Mouse (Mus musculus) stomach, embryonic 14.5 days (tissue): ENCODE data around the gene Derl3. TPM values are rescaled to one million over a fixed set of nuclear protein-coding genes. Genes with fewer than 3 reads are reported as not detected.
"Not testable (repeated sequence)": the region's sequence is repeated elsewhere in the genome, so short reads cannot be mapped to it uniquely, and the experiment has no call there.

ENCODE experiments used
- ATAC-seq: fragments of 200-750 bp; cut with Nextera tagmentation; 2 replicates; pipeline ENCODE4 v1.8.0; 2017; ENCODE audit warnings: low read depth, moderate TSS enrichment; ENCODE audit not compliant: insufficient number of reproducible peaks, insufficient read depth, low FRiP score
- H3K27ac ChIP-seq: fragments of 300-500 bp; sonication (generic); 2 replicates; pipeline ENCODE4 v1.5.1; 2014; ENCODE audit warnings: mild to moderate bottlenecking, low read length, moderate library complexity, mixed read lengths
- H3K27me3 ChIP-seq: fragments of 300-500 bp; sonication (generic); 2 replicates; pipeline ENCODE4 v1.6.1; 2014; ENCODE audit warnings: low read length, control low read depth, mixed read lengths; ENCODE audit not compliant: control insufficient read depth, insufficient read depth
- H3K36me3 ChIP-seq: fragments of 300-500 bp; sonication (generic); 2 replicates; pipeline ENCODE4 v1.6.1; 2014; ENCODE audit warnings: mild to moderate bottlenecking, control low read depth, low read length, moderate library complexity, mixed read lengths; ENCODE audit not compliant: control insufficient read depth, insufficient read depth
- H3K4me1 ChIP-seq: fragments of 300-500 bp; sonication (generic); 2 replicates; pipeline ENCODE4 v1.6.1; 2014; ENCODE audit warnings: low read length, control low read depth, mixed read lengths; ENCODE audit not compliant: control insufficient read depth, insufficient read depth
- H3K4me2 ChIP-seq: fragments of 300-500 bp; sonication (generic); replicated peaks from 2 replicates; pipeline ENCODE4 v1.6.1; 2014; ENCODE audit warnings: low read depth, low read length, control low read depth
- H3K4me3 ChIP-seq: fragments of 300-500 bp; sonication (generic); 2 replicates; pipeline ENCODE4 v1.5.1; 2014; ENCODE audit warnings: low read depth, low read length, control low read depth
- H3K9ac ChIP-seq: fragments of 300-500 bp; sonication (generic); replicated peaks from 2 replicates; pipeline ENCODE4 v1.6.1; 2014; ENCODE audit warnings: low read depth, mild to moderate bottlenecking, control low read depth, low read length, moderate library complexity, mixed read lengths
- H3K9me3 ChIP-seq: fragments of 300-500 bp; sonication (generic); 2 replicates; pipeline ENCODE4 v1.6.1; 2016; ENCODE audit warnings: low read depth, low read length, control low read depth; ENCODE audit not compliant: control insufficient read depth
- WGBS: fragments of 180-500 bp; shearing (Covaris S2); extraction: QIAGEN DNeasy Blood & Tissue Kit; methylation state at CpG from one replicate; pipeline ENCODE4 v1.1.7; 2014; 5-methylcytosine and 5-hydroxymethylcytosine counted together
- polyA plus RNA-seq: library from polyadenylated mRNA; unstranded; fragments of >200 nt; fragmentation: Nextera tagmentation; extraction: Ambion mirVana; gene quantifications from 2 replicates; pipeline ENCODE4 v1.2.1, GENCODE M21; 2014

Gene Derl3
- polyA plus RNA-seq, 1 experiment from 2014 or later = 2.3 TPM

- not testable (repeated sequence) for H3K27me3 ChIP-seq, H3K9me3 ChIP-seq
- Histone ChIP-seq H3K36me3 (peaks cover 17% of the 10 kb centered on the region; the same call in 1 of the 2 replicates), H3K9ac (peak within 1 kb of the TSS; percentile 79), H3K4me3 (peak within 1 kb of the TSS; percentile 63), H3K4me1 (peaks cover 10% of the 10 kb centered on the region; the same call in 1 of the 2 replicates), H3K27ac (peak within 1 kb of the TSS; percentile 95), H3K4me2 (peak within 1 kb of the TSS; percentile 71)
- WGBS = under 1% methylated on average over 44 of the region's 46 CpGs
- peak; percentile 97 for ATAC-seq
Observed at GRCm38 (mm10) chr10:75859786-75860470, 33.3 kb upstream of the Derl3 start, which contains the start of gene Mif. TSS of gene Mif (minus strand) at chr10:75860240.

DNA sequence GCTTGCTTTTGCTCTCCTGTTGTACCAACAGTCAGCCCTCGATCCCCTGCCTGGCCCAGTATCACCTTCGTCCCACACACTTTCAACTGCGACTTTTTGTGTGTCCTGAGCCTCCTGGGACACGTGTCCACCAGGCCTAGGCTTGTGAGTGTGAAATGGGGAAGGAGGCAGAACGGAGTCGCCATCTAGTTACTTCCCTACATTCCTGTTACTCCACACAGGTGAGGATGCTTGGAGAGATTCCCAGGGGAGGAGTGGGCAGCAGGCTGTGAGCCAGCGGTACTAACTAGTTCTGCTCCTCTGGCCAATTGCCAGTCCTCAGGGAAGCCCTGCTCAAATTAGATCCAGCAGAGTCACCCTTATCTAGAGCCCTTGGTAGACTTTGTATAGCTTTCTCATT lies 32.5 kb upstream of the Derl3 start:
- Histone ChIP-seq H3K9me3 (no peaks in the 10 kb centered on the region), H3K4me3 (0 out of 2 replicates have a peak overlapping the region, but pooled peaks have one; percentile 63), H3K36me3 (peaks cover 17% of the 10 kb centered on the region; the same call in 1 of the 2 replicates), H3K27ac (peak overlapping the region; percentile 95), H3K27me3 (no peaks in the 10 kb centered on the region), H3K9ac (no peak overlapping the region), H3K4me2 (peak overlapping the region; percentile 71), H3K4me1 (peaks cover 10% of the 10 kb centered on the region; the same call in 1 of the 2 replicates)
- ATAC-seq = no peak
- WGBS = 43% methylated on average over 7 of the region's 7 CpGs

DNA sequence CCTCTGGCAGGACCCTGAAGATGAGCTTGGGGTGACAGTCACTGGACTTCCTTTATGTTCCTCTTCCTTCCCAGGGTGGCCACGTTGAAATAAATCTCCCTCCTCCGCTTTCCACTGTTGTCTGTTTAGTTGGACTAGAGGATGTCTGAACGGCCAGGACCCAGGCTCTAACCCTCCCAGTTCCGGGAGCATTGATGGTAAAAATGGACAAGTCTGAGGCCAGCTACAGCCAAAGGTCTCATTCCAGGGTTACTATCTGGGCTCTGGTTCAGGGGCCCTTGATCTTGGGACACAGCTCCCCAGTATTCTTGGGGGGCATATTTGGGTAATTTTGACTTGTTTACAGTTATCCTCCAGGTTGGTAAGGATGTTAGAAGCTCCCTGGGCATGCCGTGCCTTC lies 31.6 kb upstream of the Derl3 start:
- peaks cover 10% of the 10 kb centered on the region; the same call in 1 of the 2 replicates for H3K4me1 ChIP-seq
- H3K4me3 ChIP-seq = no peak overlapping the region
- H3K4me2 ChIP-seq = no peak overlapping the region
- H3K36me3 ChIP-seq = peaks cover 17% of the 10 kb centered on the region; the same call in 1 of the 2 replicates
- no peaks in the 10 kb centered on the region for H3K27me3 ChIP-seq
- H3K9me3 ChIP-seq = no peaks in the 10 kb centered on the region
- WGBS = 83% methylated on average over 5 of the region's 5 CpGs
- no peak for ATAC-seq
- no peak overlapping the region for H3K27ac ChIP-seq
- no peak overlapping the region for H3K9ac ChIP-seq

- ATAC-seq = no peak
- peak overlapping the region; percentile 54 for H3K4me2 ChIP-seq
Observed at GRCm38 (mm10) chr10:75872025-75872914, 20.9 kb upstream of the Derl3 start.

GRCm38 (mm10) chr10:75872915-75873542 lies 20.2 kb upstream of the Derl3 start:
- WGBS = 3% methylated on average over 11 of the region's 11 CpGs
- no peak overlapping the region for H3K9ac ChIP-seq
- H3K4me1 ChIP-seq = 0 out of 2 replicates have a peak, but pooled peaks cover 2% of the 10 kb centered on the region
- H3K4me3 ChIP-seq = peak overlapping the region; percentile 20
- H3K9me3 ChIP-seq = no peaks in the 10 kb centered on the region
- no peaks in the 10 kb centered on the region for H3K36me3 ChIP-seq
- peak overlapping the region; percentile 54 for H3K4me2 ChIP-seq
- H3K27ac ChIP-seq = no peak overlapping the region; the same call in 1 of the 2 replicates
- peak; percentile 93 for ATAC-seq
- H3K27me3 ChIP-seq = no peaks in the 10 kb centered on the region

More at GRCm38 (mm10) chr10:75872025-75872914, 20.9 kb upstream of the Derl3 start:
- peak overlapping the region; percentile 20; the same call in 1 of the 2 replicates for H3K4me3 ChIP-seq
- H3K9me3 ChIP-seq = no peaks in the 10 kb centered on the region
- no peak overlapping the region for H3K9ac ChIP-seq
- no peaks in the 10 kb centered on the region for H3K36me3 ChIP-seq
- H3K27ac ChIP-seq = no peak overlapping the region
- 0 out of 2 replicates have a peak, but pooled peaks cover 2% of the 10 kb centered on the region for H3K4me1 ChIP-seq
- H3K27me3 ChIP-seq = no peaks in the 10 kb centered on the region
- WGBS = 38% methylated on average over 10 of the region's 10 CpGs

DNA sequence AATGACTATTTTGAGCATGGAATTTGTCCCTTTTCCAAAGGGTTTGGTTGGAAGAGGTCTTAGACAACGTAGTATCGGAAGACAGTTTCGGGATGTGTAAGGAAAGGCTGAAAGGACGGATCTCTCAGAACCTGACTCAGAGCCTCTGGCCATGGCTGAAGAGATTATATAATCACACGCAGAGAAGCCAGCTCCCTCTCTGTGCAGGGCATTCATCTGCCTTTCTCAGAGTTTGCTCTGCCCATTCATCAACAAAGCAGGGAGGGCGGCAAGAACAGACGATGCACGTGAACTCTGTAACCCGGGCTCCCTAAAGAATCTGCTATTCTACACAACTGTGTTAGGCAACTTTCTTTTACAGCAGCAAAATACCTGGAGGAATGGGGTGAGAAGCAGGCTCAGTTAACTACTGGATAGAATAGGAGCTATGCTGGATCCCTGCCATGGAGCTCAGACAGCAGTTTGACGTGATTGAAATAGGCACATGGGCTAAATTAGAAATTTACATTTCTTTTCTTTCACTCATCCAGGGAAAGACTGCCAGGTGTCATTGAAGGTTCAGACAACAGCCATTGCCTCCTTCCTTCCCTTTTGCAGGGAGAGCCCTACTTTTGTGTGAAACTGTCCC lies 19.6 kb upstream of the Derl3 start:
- no peak for ATAC-seq
- Histone ChIP-seq H3K27ac (no peak overlapping the region; the same call in 1 of the 2 replicates), H3K36me3 (no peaks in the 10 kb centered on the region), H3K27me3 (no peaks in the 10 kb centered on the region), H3K4me2 (peak overlapping the region; percentile 54), H3K9me3 (no peaks in the 10 kb centered on the region), H3K9ac (no peak overlapping the region), H3K4me3 (no peak overlapping the region), H3K4me1 (0 out of 2 replicates have a peak, but pooled peaks cover 2% of the 10 kb centered on the region)
- 29% methylated on average over 10 of the region's 10 CpGs for WGBS

- Histone ChIP-seq H3K27ac (no peak overlapping the region), H3K27me3 (no peaks in the 10 kb centered on the region)
Observed at GRCm38 (mm10) chr10:75878836-75879235, 14.4 kb upstream of the Derl3 start.

More at GRCm38 (mm10) chr10:75878836-75879235, 14.4 kb upstream of the Derl3 start:
- Histone ChIP-seq H3K9me3 (no peaks in the 10 kb centered on the region), H3K4me1 (peaks cover 14% of the 10 kb centered on the region; the same call in 1 of the 2 replicates), H3K4me3 (no peak overlapping the region), H3K9ac (no peak overlapping the region), H3K4me2 (no peak overlapping the region), H3K36me3 (no peaks in the 10 kb centered on the region)
- WGBS = 85% methylated on average over 3 of the region's 3 CpGs
- ATAC-seq = no peak
